Mouse (Mus musculus) olfactory bulb, adult 2 months (tissue): ENCODE data around the gene Baz1a.

ENCODE experiments used
- CTCF ChIP-seq: fragments of 200-500 bp; IDR thresholded peaks from 2 replicates; pipeline ENCODE4 v1.5.1; 2012; ENCODE audit warnings: low read depth, mild to moderate bottlenecking, low read length, moderate library complexity; ENCODE audit not compliant: insufficient read depth
- POLR2A ChIP-seq: fragments of 200-500 bp; IDR thresholded peaks from 2 replicates; pipeline ENCODE4 v1.6.1; 2012; ENCODE audit warnings: mild to moderate bottlenecking, low read depth, low read length, moderate library complexity; ENCODE audit not compliant: insufficient read depth

DNA sequence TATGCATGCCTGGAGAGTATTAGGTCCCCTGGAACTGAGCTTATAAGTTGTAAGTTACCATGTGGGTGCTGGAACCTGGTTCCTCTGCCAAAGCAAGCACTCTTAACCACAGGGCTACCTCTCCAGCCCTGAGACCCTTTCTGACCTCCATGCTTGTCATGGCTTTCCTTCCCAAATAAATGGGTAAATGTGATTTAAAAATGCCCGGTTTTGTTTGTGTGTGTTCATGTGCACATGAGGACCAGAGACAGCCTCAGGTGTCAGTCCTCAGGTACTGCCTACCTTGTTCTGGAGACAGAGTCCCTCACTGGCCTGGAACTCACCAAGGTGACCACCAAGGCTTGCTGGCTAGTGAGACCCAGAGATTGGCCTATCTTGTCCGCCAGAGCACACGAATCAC is 9.8 kb downstream of the Baz1a start:
- TF ChIP-seq POLR2A (no peak), CTCF (no peak)
